Mouse (Mus musculus) liver, embryonic 11.5 days (tissue): ENCODE measurements around the gene Smim5. TPM values are rescaled to one million over a fixed set of nuclear protein-coding genes. Genes with fewer than 3 reads are reported as not detected.

ENCODE experiments used
- ATAC-seq: fragments of 200-750 bp; cut with Nextera tagmentation; replicated peaks from 2 replicates; pipeline ENCODE4 v1.8.0; 2017; ENCODE audit warnings: moderate number of reproducible peaks, mild to moderate bottlenecking, moderate TSS enrichment, moderate library complexity; ENCODE audit not compliant: low FRiP score
- DNase-seq: peaks from one replicate; pipeline ENCODE4 v3.0.0-alpha.2; 2017; ENCODE audit warnings: low spot score
- H3K27ac ChIP-seq: fragments of 300-500 bp; sonication (generic); 2 replicates; pipeline ENCODE4 v1.5.1; 2014; ENCODE audit warnings: mild to moderate bottlenecking, low read depth, low read length, control low read depth
- H3K27me3 ChIP-seq: fragments of 300-500 bp; sonication (generic); replicated peaks from 2 replicates; pipeline ENCODE4 v1.6.1; 2014; ENCODE audit warnings: low read length, mixed read lengths; ENCODE audit not compliant: control insufficient read depth, insufficient read depth
- H3K36me3 ChIP-seq: fragments of 300-500 bp; sonication (generic); 2 replicates; pipeline ENCODE4 v1.6.1; 2014; ENCODE audit warnings: mild to moderate bottlenecking, low read length, moderate library complexity, mixed read lengths; ENCODE audit not compliant: control insufficient read depth, insufficient read depth
- H3K4me1 ChIP-seq: fragments of 300-500 bp; sonication (generic); replicated peaks from 2 replicates; pipeline ENCODE4 v1.6.1; 2014; ENCODE audit warnings: low read length, mixed read lengths; ENCODE audit not compliant: control insufficient read depth, insufficient read depth
- H3K4me2 ChIP-seq: fragments of 300-500 bp; sonication (generic); 2 replicates; pipeline ENCODE4 v1.6.1; 2014; ENCODE audit warnings: mild to moderate bottlenecking, control low read depth, moderate library complexity
- H3K4me3 ChIP-seq: fragments of 300-500 bp; sonication (generic); 2 replicates; pipeline ENCODE4 v1.5.1; 2014; ENCODE audit warnings: low read depth, low read length, control low read depth
- H3K9ac ChIP-seq: fragments of 300-500 bp; sonication (generic); 2 replicates; pipeline ENCODE4 v1.6.1; 2014; ENCODE audit warnings: low read depth, low read length, control low read depth
- H3K9me3 ChIP-seq: fragments of 300-500 bp; sonication (generic); 2 replicates; pipeline ENCODE4 v1.6.1; 2016; ENCODE audit warnings: low read length, inconsistent platforms, mixed read lengths; ENCODE audit not compliant: control insufficient read depth
- whole genome bisulfite sequencing: fragments of 180-500 bp; shearing (Covaris S2); extraction: QIAGEN DNeasy Blood & Tissue Kit; methylation state at CpG from one replicate; pipeline ENCODE4 v1.1.7; 2014; 5-methylcytosine and 5-hydroxymethylcytosine counted together
- polyA plus RNA-seq: library from polyadenylated mRNA; unstranded; fragments of >200 nt; fragmentation: Nextera tagmentation; extraction: Ambion mirVana; gene quantifications from 2 replicates; pipeline ENCODE4 v1.2.1, GENCODE M21; 2014

Gene Smim5
- polyA plus RNA-seq, 1 experiment from 2014 or later = 45.9 TPM

GRCm38 (mm10) chr11:115946221-115946828 is 46.6 kb downstream of the Smim5 start:
- DNase-seq (no peak), ATAC-seq (no peak)
- H3K27me3 ChIP-seq = no peaks in the 10 kb centered on the region
- no peak overlapping the region for H3K4me3 ChIP-seq
- no peak overlapping the region for H3K9ac ChIP-seq
- H3K4me1 ChIP-seq = no peaks in the 10 kb centered on the region
- no peaks in the 10 kb centered on the region for H3K9me3 ChIP-seq
- WGBS = 86% methylated on average over 9 of the region's 9 CpGs
- no peak overlapping the region for H3K4me2 ChIP-seq
- H3K27ac ChIP-seq = no peak overlapping the region
- peaks cover 22% of the 10 kb centered on the region for H3K36me3 ChIP-seq

- Histone ChIP-seq H3K4me3 (no peak overlapping the region), H3K9me3 (no peaks in the 10 kb centered on the region), H3K4me2 (no peak overlapping the region), H3K27ac (no peak overlapping the region), H3K4me1 (no peaks in the 10 kb centered on the region), H3K27me3 (no peaks in the 10 kb centered on the region), H3K9ac (no peak overlapping the region), H3K36me3 (peaks cover 30% of the 10 kb centered on the region)
- ATAC-seq (no peak), DNase-seq (no peak)
- WGBS = 93% methylated on average over 9 of the region's 9 CpGs
Measured at GRCm38 (mm10) chr11:115948316-115948715, 48.5 kb downstream of the Smim5 start.

GRCm38 (mm10) chr11:115950719-115951118 is 51.0 kb downstream of the Smim5 start:
- peaks cover 32% of the 10 kb centered on the region for H3K36me3 ChIP-seq
- no peak for ATAC-seq
- 93% methylated on average over 2 of the region's 2 CpGs for WGBS

GRCm38 (mm10) chr11:115954712-115955111 is 54.9 kb downstream of the Smim5 start:
- Histone ChIP-seq H3K4me3 (no peak overlapping the region), H3K9ac (no peak overlapping the region), H3K36me3 (peaks cover 30% of the 10 kb centered on the region), H3K4me2 (no peak overlapping the region), H3K9me3 (no peaks in the 10 kb centered on the region), H3K27me3 (no peaks in the 10 kb centered on the region), H3K27ac (no peak overlapping the region), H3K4me1 (peaks cover 8% of the 10 kb centered on the region)
- ATAC-seq = no peak
- no peak for DNase-seq
- WGBS = 81% methylated on average over 5 of the region's 5 CpGs

More at GRCm38 (mm10) chr11:115950719-115951118, 51.0 kb downstream of the Smim5 start:
- H3K27me3 ChIP-seq = no peaks in the 10 kb centered on the region
- H3K4me3 ChIP-seq = no peak overlapping the region
- H3K9ac ChIP-seq = no peak overlapping the region
- DNase-seq = no peak
- H3K4me2 ChIP-seq = no peak overlapping the region
- H3K27ac ChIP-seq = no peak overlapping the region
- no peaks in the 10 kb centered on the region for H3K9me3 ChIP-seq
- H3K4me1 ChIP-seq = peaks cover 7% of the 10 kb centered on the region

GRCm38 (mm10) chr11:115955195-115955858 is 55.6 kb downstream of the Smim5 start:
- WGBS = 72% methylated on average over 10 of the region's 10 CpGs
- Histone ChIP-seq H3K4me2 (no peak overlapping the region), H3K27me3 (no peaks in the 10 kb centered on the region), H3K9ac (0 out of 2 replicates have a peak overlapping the region, but pooled peaks have one; percentile 20), H3K27ac (peak overlapping the region; percentile 7; the same call in 1 of the 2 replicates), H3K9me3 (no peaks in the 10 kb centered on the region), H3K4me3 (no peak overlapping the region), H3K36me3 (peaks cover 30% of the 10 kb centered on the region), H3K4me1 (peaks cover 8% of the 10 kb centered on the region)
- no peak for ATAC-seq
- no peak for DNase-seq

Other genes with a start within 250 kb of the Smim5 start
- gene Grb2, start 191.4 kb upstream of the Smim5 start, polyA plus RNA-seq = 47.2 and 52.8 TPM in 2 replicates
- 14.1 and 14.4 TPM in 2 replicates for gene Tmem94, start 134.5 kb upstream of the Smim5 start, polyA plus RNA-seq
- 13.5 and 14.0 TPM in 2 replicates for gene Caskin2, start 86.3 kb upstream of the Smim5 start, polyA plus RNA-seq
- gene Tsen54, start 85.2 kb upstream of the Smim5 start, polyA plus RNA-seq = 36.1 and 36.4 TPM in 2 replicates
- 15.6 and 18.7 TPM in 2 replicates for gene Llgl2, start 75.9 kb upstream of the Smim5 start, polyA plus RNA-seq
- 0.56 and 0.89 TPM in 2 replicates for gene Myo15b, start 41.6 kb upstream of the Smim5 start, polyA plus RNA-seq
- 3.5 and 3.6 TPM in 2 replicates for gene Smim6, start 12.1 kb downstream of the Smim5 start, polyA plus RNA-seq
- gene Sap30bp, start 33.3 kb downstream of the Smim5 start, polyA plus RNA-seq = 36.5 and 39.9 TPM in 2 replicates
- 19.8 and 22.9 TPM in 2 replicates for gene Recql5, start 33.5 kb downstream of the Smim5 start, polyA plus RNA-seq
- gene Itgb4, start 74.7 kb downstream of the Smim5 start, polyA plus RNA-seq = 0.60 and 0.77 TPM in 2 replicates
- gene Galk1, start 112.8 kb downstream of the Smim5 start, polyA plus RNA-seq = 299 and 304 TPM in 2 replicates
- gene H3f3b, start 128.0 kb downstream of the Smim5 start, polyA plus RNA-seq = 1,141 and 1,182 TPM in 2 replicates
- 28.9 and 34.1 TPM in 2 replicates for gene Unk, start 130.4 kb downstream of the Smim5 start, polyA plus RNA-seq
- 44.8 and 45.3 TPM in 2 replicates for gene Unc13d, start 178.0 kb downstream of the Smim5 start, polyA plus RNA-seq
- 98.8 and 105 TPM in 2 replicates for gene Wbp2, start 187.0 kb downstream of the Smim5 start, polyA plus RNA-seq
- gene Trim47, start 227.2 kb downstream of the Smim5 start, polyA plus RNA-seq = 6.3 and 6.6 TPM in 2 replicates
- 3.1 and 3.5 TPM in 2 replicates for gene Trim65, start 231.2 kb downstream of the Smim5 start, polyA plus RNA-seq
- 121 and 126 TPM in 2 replicates for gene Mrpl38, start 238.9 kb downstream of the Smim5 start, polyA plus RNA-seq